Mouse (Mus musculus) ES-Bruce4 (cell line): Measurements from ENCODE around the gene Copz1.

ENCODE experiments used
- CTCF ChIP-seq: IDR thresholded peaks from one replicate; pipeline ENCODE4 v1.8.1; 2011; ENCODE audit warnings: low read depth, low read length
- EP300 ChIP-seq: IDR thresholded peaks from 2 replicates; pipeline ENCODE4 v1.6.1; 2011; ENCODE audit warnings: low read depth, low read length; ENCODE audit not compliant: insufficient read depth
- POLR2A ChIP-seq: IDR thresholded peaks from one replicate; pipeline ENCODE4 v1.8.1; 2011; ENCODE audit warnings: low read length; ENCODE audit not compliant: insufficient read depth

GRCm38 (mm10) chr15:103323070-103323454 is 50.5 kb downstream of the Copz1 start:
- TF ChIP-seq POLR2A (no peak), CTCF (no peak), EP300 (no peak)
